Mouse (Mus musculus): ENCODE results near the gene Nagpa.

DNA sequence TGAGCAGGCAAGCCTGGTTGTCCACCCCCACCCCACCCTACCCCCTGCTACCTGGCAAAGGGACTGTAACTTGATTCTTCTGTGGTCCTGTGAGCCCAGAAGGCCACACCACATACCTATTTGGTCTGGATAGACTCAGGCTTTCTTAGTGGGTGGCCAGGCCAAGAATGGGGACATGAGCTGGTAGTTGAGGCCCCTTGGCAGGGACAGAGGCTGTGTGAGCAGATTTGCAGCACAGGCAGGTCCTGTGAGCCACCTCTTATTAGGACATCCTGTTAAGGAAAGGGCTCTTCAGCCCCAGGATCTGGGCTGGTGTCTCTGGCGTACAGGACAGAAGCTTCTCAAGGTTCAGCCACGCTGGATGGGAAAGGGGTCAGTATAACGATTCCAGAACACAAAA, 46.7 kb downstream of the Nagpa start:
- TF ChIP-seq CTCF (IDR thresholded peaks at IDR 0.05; ENCODE audit: low read depth) (no peak), EP300 (IDR thresholded peaks at IDR 0.05; ENCODE audit: low read depth) (no peak)

All from heart, postnatal 0 days (tissue).